ENCODE assay signal across 8 mouse cellular contexts in genomic region chr10:17562410-17563350, GRCm38 (mm10).
DNase-seq lines count a peak whose midpoint lies in the region; ATAC-seq and TF ChIP-seq lines count a peak whose summit lies in the region.

No protein-coding gene starts in this region.

- WGBS in intestine, embryonic 14.5 days = 64% methylated on average over 7 of the region's 7 CpGs
- 53% methylated on average over 7 of the region's 7 CpGs for WGBS in intestine, embryonic 15.5 days
- WGBS in liver, embryonic 12.5 days (ENCODE audit: insufficient replicate concordance) = 29% methylated on average over 7 of the region's 7 CpGs
- 44% methylated on average over 7 of the region's 7 CpGs for WGBS in intestine, postnatal 0 days

- H3K4me1 ChIP-seq in intestine, embryonic 14.5 days (replicated peaks; ENCODE audit: control insufficient read depth, insufficient read depth, low read length) = peaks cover 26% of the 10 kb centered on the region; the same call in 1 of the 2 replicates
- peaks cover 8% of the 10 kb centered on the region for H3K4me1 ChIP-seq in intestine, embryonic 15.5 days (replicated peaks)
- H3K4me1 ChIP-seq in liver, embryonic 12.5 days = peaks cover 50% of the 10 kb centered on the region
- H3K4me1 ChIP-seq in intestine, postnatal 0 days (replicated peaks; ENCODE audit: control insufficient read depth, insufficient read depth, low read length) = no peaks in the 10 kb centered on the region

- no peak overlapping the region for H3K4me3 ChIP-seq in intestine, embryonic 14.5 days (ENCODE audit: low read depth, low read length)
- H3K4me3 ChIP-seq in intestine, embryonic 15.5 days (replicated peaks) = no peak overlapping the region
- H3K4me3 ChIP-seq in liver, embryonic 12.5 days = no peak overlapping the region
- no peak overlapping the region for H3K4me3 ChIP-seq in intestine, postnatal 0 days (ENCODE audit: low read depth, low read length)

- no peaks in the 10 kb centered on the region for H3K36me3 ChIP-seq in intestine, embryonic 14.5 days (ENCODE audit: control insufficient read depth, insufficient read depth, low read length)
- H3K36me3 ChIP-seq in intestine, embryonic 15.5 days = no peaks in the 10 kb centered on the region
- H3K36me3 ChIP-seq in liver, embryonic 12.5 days = no peaks in the 10 kb centered on the region
- H3K36me3 ChIP-seq in intestine, postnatal 0 days (ENCODE audit: control insufficient read depth, insufficient read depth) = no peaks in the 10 kb centered on the region

- no peak for ATAC-seq in intestine, embryonic 14.5 days (replicated peaks; ENCODE audit: low FRiP score, low TSS enrichment, low read depth)
- ATAC-seq in intestine, embryonic 15.5 days = no peak
- peak; percentile 75 for ATAC-seq in liver, embryonic 12.5 days
- ATAC-seq in intestine, postnatal 0 days = no peak

- no peak for TF ChIP-seq CTCF in intestine, postnatal 0 days (IDR thresholded peaks at IDR 0.05; ENCODE audit: low read depth)

- no peak overlapping the region for H3K27ac ChIP-seq in intestine, embryonic 14.5 days (ENCODE audit: low read depth)
- H3K27ac ChIP-seq in intestine, embryonic 15.5 days = no peak overlapping the region
- peak overlapping the region; percentile 45 for H3K27ac ChIP-seq in liver, embryonic 12.5 days
- no peak overlapping the region for H3K27ac ChIP-seq in intestine, postnatal 0 days (ENCODE audit: low read depth, low read length)

- H3K4me2 ChIP-seq in intestine, embryonic 14.5 days (ENCODE audit: low read length) = no peak overlapping the region
- no peak overlapping the region for H3K4me2 ChIP-seq in intestine, embryonic 15.5 days (replicated peaks)
- H3K4me2 ChIP-seq in liver, embryonic 12.5 days = peak overlapping the region; percentile 43
- H3K4me2 ChIP-seq in intestine, postnatal 0 days (replicated peaks; ENCODE audit: low read depth) = no peak overlapping the region

- DNase-seq in intestine, embryonic 14.5 days (ENCODE audit: low spot score) = peak; percentile 50
- peak; percentile 35 for DNase-seq in 3134 (ENCODE audit: extremely low read depth, insufficient read length, low spot score)
- peak; percentile 76 for DNase-seq in Muller cell, postnatal 12 days (ENCODE audit: inconsistent ontology term)
- no peak for DNase-seq in adrenal gland, adult 2 months
- no peak for DNase-seq in T-cell, adult 2 months (ENCODE audit: low spot score)

- H3K9me3 ChIP-seq in intestine, embryonic 14.5 days (ENCODE audit: control insufficient read depth, low read length) = no peaks in the 10 kb centered on the region
- H3K9me3 ChIP-seq in intestine, embryonic 15.5 days = no peaks in the 10 kb centered on the region
- H3K9me3 ChIP-seq in liver, embryonic 12.5 days (replicated peaks) = no peaks in the 10 kb centered on the region
- no peaks in the 10 kb centered on the region for H3K9me3 ChIP-seq in intestine, postnatal 0 days (ENCODE audit: control insufficient read depth)

- no peak overlapping the region for H3K9ac ChIP-seq in intestine, embryonic 14.5 days (ENCODE audit: low read length)
- no peak overlapping the region for H3K9ac ChIP-seq in intestine, embryonic 15.5 days
- H3K9ac ChIP-seq in liver, embryonic 12.5 days = 0 out of 2 replicates have a peak overlapping the region, but pooled peaks have one; percentile 12
- H3K9ac ChIP-seq in intestine, postnatal 0 days (ENCODE audit: low read depth, low read length) = no peak overlapping the region

- no peaks in the 10 kb centered on the region for H3K27me3 ChIP-seq in intestine, embryonic 14.5 days (replicated peaks; ENCODE audit: control insufficient read depth, insufficient read depth, low read length)
- H3K27me3 ChIP-seq in intestine, embryonic 15.5 days (replicated peaks) = no peaks in the 10 kb centered on the region
- H3K27me3 ChIP-seq in liver, embryonic 12.5 days (replicated peaks) = no peaks in the 10 kb centered on the region
- H3K27me3 ChIP-seq in intestine, postnatal 0 days (replicated peaks; ENCODE audit: control insufficient read depth, insufficient read depth, low read length) = no peaks in the 10 kb centered on the region

Comparison
In these comparisons a context has a peak if more than half of its experiments do, and no peak if none do; other contexts are left out.
1. DNase-seq: peak in intestine, embryonic 14.5 days (single experiment), 3134 (single experiment) and Muller cell, postnatal 12 days (single experiment); none in adrenal gland, adult 2 months (single experiment) and T-cell, adult 2 months (single experiment).